Mouse (Mus musculus): ENCODE data around the gene Ror2.

Ror2 gene

GRCm38 (mm10) chr13:53143076-53143475 is 142.8 kb downstream of the Ror2 start:
- in situ Hi-C loops (cut with MboI; ENCODE audit: low sequenced_read_pairs) = no loop called here

- in situ Hi-C loops (cut with MboI; ENCODE audit: low sequenced_read_pairs) = no loop called here
These were observed 143.7 kb downstream of the Ror2 start for GRCm38 (mm10) chr13:53142268-53142667.

GRCm38 (mm10) chr13:53140298-53140697 is 145.6 kb downstream of the Ror2 start:
- in situ Hi-C loops (cut with MboI; ENCODE audit: low sequenced_read_pairs) = no loop called here

- in situ Hi-C loops (cut with MboI; ENCODE audit: low sequenced_read_pairs) = no loop called here
These were observed 155.4 kb downstream of the Ror2 start for GRCm38 (mm10) chr13:53130567-53130966.

- in situ Hi-C loops (cut with MboI; ENCODE audit: low sequenced_read_pairs) = no loop called here
These were observed 155.9 kb downstream of the Ror2 start for GRCm38 (mm10) chr13:53130032-53130431.

GRCm38 (mm10) chr13:53125627-53126026 is 160.3 kb downstream of the Ror2 start:
- in situ Hi-C loops (cut with MboI; ENCODE audit: low sequenced_read_pairs) = no loop called here

- in situ Hi-C loops (cut with MboI; ENCODE audit: low sequenced_read_pairs) = loop anchor here (5.0 kb wide), 2 partner anchors 165 to 240 kb away; partner anchors contain the start of gene Ror2
These were observed 163.8 kb downstream of the Ror2 start for GRCm38 (mm10) chr13:53122085-53122484.

- in situ Hi-C loops (cut with MboI; ENCODE audit: low sequenced_read_pairs) = loop anchor here (5.0 kb wide), 2 partner anchors 166 to 241 kb away; partner anchors contain the start of gene Ror2
These were observed 165.0 kb downstream of the Ror2 start for GRCm38 (mm10) chr13:53120906-53121305.

- in situ Hi-C loops (cut with MboI; ENCODE audit: low sequenced_read_pairs) = loop anchor here (5.0 kb wide), 2 partner anchors 167 to 242 kb away; partner anchors contain the start of gene Ror2
These were observed 166.1 kb downstream of the Ror2 start for GRCm38 (mm10) chr13:53119586-53120426.

GRCm38 (mm10) chr13:53118398-53118797 is 167.5 kb downstream of the Ror2 start:
- in situ Hi-C loops (cut with MboI; ENCODE audit: low sequenced_read_pairs) = no loop called here

GRCm38 (mm10) chr13:53117921-53118320 is 168.0 kb downstream of the Ror2 start:
- in situ Hi-C loops (cut with MboI; ENCODE audit: low sequenced_read_pairs) = no loop called here

- in situ Hi-C loops (cut with MboI; ENCODE audit: low sequenced_read_pairs) = no loop called here
These were observed 175.7 kb downstream of the Ror2 start for GRCm38 (mm10) chr13:53110249-53110578.

- in situ Hi-C loops (cut with MboI; ENCODE audit: low sequenced_read_pairs) = no loop called here
These were observed 176.2 kb downstream of the Ror2 start for GRCm38 (mm10) chr13:53109560-53110248.

GRCm38 (mm10) chr13:53106676-53107075 is 179.2 kb downstream of the Ror2 start:
- in situ Hi-C loops (cut with MboI; ENCODE audit: low sequenced_read_pairs) = no loop called here

GRCm38 (mm10) chr13:53099771-53100682 is 185.9 kb downstream of the Ror2 start:
- in situ Hi-C loops (cut with MboI; ENCODE audit: low sequenced_read_pairs) = loop anchor here (10.0 kb wide), 3 partner anchors 105 to 435 kb away; no protein-coding TSS in a partner anchor

GRCm38 (mm10) chr13:53096615-53097014 is 189.3 kb downstream of the Ror2 start:
- in situ Hi-C loops (cut with MboI; ENCODE audit: low sequenced_read_pairs) = loop anchor here (10.0 kb wide), 3 partner anchors 102 to 432 kb away; no protein-coding TSS in a partner anchor

GRCm38 (mm10) chr13:53095222-53095621 is 190.7 kb downstream of the Ror2 start:
- in situ Hi-C loops (cut with MboI; ENCODE audit: low sequenced_read_pairs) = loop anchor here (10.0 kb wide), 3 partner anchors 100 to 430 kb away; no protein-coding TSS in a partner anchor

GRCm38 (mm10) chr13:53094658-53095057 is 191.3 kb downstream of the Ror2 start:
- in situ Hi-C loops (cut with MboI; ENCODE audit: low sequenced_read_pairs) = loop anchor here (10.0 kb wide), 3 partner anchors 100 to 430 kb away; no protein-coding TSS in a partner anchor

- in situ Hi-C loops (cut with MboI; ENCODE audit: low sequenced_read_pairs) = loop anchor here (10.0 kb wide), 3 partner anchors 99 to 429 kb away; no protein-coding TSS in a partner anchor
These were observed 192.5 kb downstream of the Ror2 start for GRCm38 (mm10) chr13:53093407-53093806.

GRCm38 (mm10) chr13:53086552-53087282 is 199.2 kb downstream of the Ror2 start:
- in situ Hi-C loops (cut with MboI; ENCODE audit: low sequenced_read_pairs) = no loop called here
